Comparison of ENCODE assay signal across 22 mouse cellular contexts in genomic region chr9:49178561-49178960, GRCm38 (mm10).
DNase-seq lines count a peak whose midpoint lies in the region; ATAC-seq and TF ChIP-seq lines count a peak whose summit lies in the region.
"Had no signal": no experiment of that assay in that cellular context is flagged by ENCODE, and none has a peak within 500 bp of the region (broad histone marks: within the 10 kb centered on the region; RNA-seq: fewer than 3 reads in every experiment).

No protein-coding gene starts in this region.

- H3K4me3 ChIP-seq in heart, embryonic 11.5 days (ENCODE audit: low read depth, low read length): no peak overlapping the region
- H3K4me3 ChIP-seq in forebrain, postnatal 0 days (ENCODE audit: low read depth, low read length): no peak overlapping the region
- H3K4me3 ChIP-seq in kidney, adult 2 months (ENCODE audit: insufficient read depth, low read depth, low read length): no peak overlapping the region
- H3K4me3 ChIP-seq: forebrain, embryonic 10.5 days; heart, embryonic 15.5 days; hindbrain, embryonic 15.5 days; limb, embryonic 12.5 days; midbrain, embryonic 15.5 days; neural tube, embryonic 12.5 days had no signal

- no peak for TF ChIP-seq CTCF in forebrain, postnatal 0 days (IDR thresholded peaks at IDR 0.05; ENCODE audit: low read depth)
- no peak for TF ChIP-seq CTCF in kidney, adult 2 months (conservative IDR thresholded peaks at IDR 0.05; ENCODE audit: insufficient read depth, insufficient read length, low read depth, low read length)

- TF ChIP-seq POLR2A in kidney, adult 2 months (IDR thresholded peaks at IDR 0.05; ENCODE audit: low read depth, low read length): no peak

- no peaks in the 10 kb centered on the region for H3K27me3 ChIP-seq in heart, embryonic 11.5 days (ENCODE audit: control insufficient read depth, insufficient read depth, low read length)
- no peaks in the 10 kb centered on the region for H3K27me3 ChIP-seq in forebrain, postnatal 0 days (ENCODE audit: insufficient read depth, low read length)
- no peaks in the 10 kb centered on the region; the same call in 1 of the 2 replicates for H3K27me3 ChIP-seq in kidney, adult 2 months (replicated peaks; ENCODE audit: control insufficient read depth, insufficient read depth, low read length)
- H3K27me3 ChIP-seq: heart, embryonic 15.5 days; hindbrain, embryonic 15.5 days; limb, embryonic 12.5 days; midbrain, embryonic 15.5 days; neural tube, embryonic 12.5 days had no signal

- DNase-seq in heart, adult 9 months (ENCODE audit: low spot score in 2 of 2): peak; percentile 7 to 13
- DNase-seq in cerebellum, adult 18-20 months: peak; percentile 73 to 86
- peak; percentile 76 to 88 for DNase-seq in cerebellum, postnatal 14 days
- DNase-seq in retina, postnatal 7 days (ENCODE audit: low read depth, low spot score): peak; percentile 20
- DNase-seq in forebrain, postnatal 0 days: no peak
- no peak for DNase-seq in kidney, adult 2 months
- DNase-seq: adrenal gland, postnatal 14 days; B cell, adult 2 months; kidney, postnatal 25 days; liver, postnatal 0 days had no signal

- H3K27ac ChIP-seq in heart, embryonic 11.5 days (ENCODE audit: low read depth, low read length): no peak overlapping the region
- no peak overlapping the region for H3K27ac ChIP-seq in forebrain, postnatal 0 days (ENCODE audit: low read depth, low read length)
- H3K27ac ChIP-seq in kidney, adult 2 months (ENCODE audit: insufficient read depth, low read depth, low read length): no peak overlapping the region
- H3K27ac ChIP-seq: forebrain, embryonic 10.5 days; heart, embryonic 15.5 days; hindbrain, embryonic 15.5 days; limb, embryonic 12.5 days; macrophage; midbrain, embryonic 15.5 days; neural tube, embryonic 12.5 days had no signal

- ATAC-seq in heart, embryonic 11.5 days (replicated peaks; ENCODE audit: insufficient number of reproducible peaks, low FRiP score, low TSS enrichment): no peak
- ATAC-seq in forebrain, postnatal 0 days: no peak
- ATAC-seq: activated CD4-positive, CD25-positive, alpha-beta regulatory T cell, adult 4 months; liver, postnatal 0 days; lung, postnatal 0 days; midbrain, embryonic 15.5 days had no signal

- H3K4me2 ChIP-seq in heart, embryonic 11.5 days: no peak overlapping the region
- no peak overlapping the region for H3K4me2 ChIP-seq in forebrain, postnatal 0 days (ENCODE audit: low read depth)
- H3K4me2 ChIP-seq: heart, embryonic 15.5 days; hindbrain, embryonic 15.5 days; limb, embryonic 12.5 days; liver, embryonic 11.5 days; midbrain, embryonic 15.5 days; neural tube, embryonic 12.5 days had no signal

- H3K9me3 ChIP-seq in heart, embryonic 11.5 days (replicated peaks; ENCODE audit: control insufficient read depth, low read length): no peaks in the 10 kb centered on the region
- H3K9me3 ChIP-seq in forebrain, postnatal 0 days (ENCODE audit: low read length): no peaks in the 10 kb centered on the region
- H3K9me3 ChIP-seq: forebrain, embryonic 10.5 days; G1E; heart, embryonic 15.5 days; hindbrain, embryonic 15.5 days; limb, embryonic 12.5 days; midbrain, embryonic 15.5 days; neural tube, embryonic 12.5 days had no signal

- no peaks in the 10 kb centered on the region for H3K4me1 ChIP-seq in heart, embryonic 11.5 days (ENCODE audit: control insufficient read depth, insufficient read depth, low read length)
- H3K4me1 ChIP-seq in forebrain, postnatal 0 days (ENCODE audit: insufficient read depth): no peaks in the 10 kb centered on the region
- no peaks in the 10 kb centered on the region for H3K4me1 ChIP-seq in kidney, adult 2 months (ENCODE audit: control insufficient read depth, insufficient read depth, low read length)
- H3K4me1 ChIP-seq: forebrain, embryonic 10.5 days; heart, embryonic 15.5 days; hindbrain, embryonic 15.5 days; limb, embryonic 12.5 days; midbrain, embryonic 15.5 days; neural tube, embryonic 12.5 days had no signal

- H3K36me3 ChIP-seq in heart, embryonic 11.5 days (ENCODE audit: control insufficient read depth, insufficient read depth, low read length): no peaks in the 10 kb centered on the region
- no peaks in the 10 kb centered on the region for H3K36me3 ChIP-seq in forebrain, postnatal 0 days (ENCODE audit: insufficient read depth)
- H3K36me3 ChIP-seq in kidney, adult 2 months (ENCODE audit: control insufficient read depth, insufficient read depth, low read length): no peaks in the 10 kb centered on the region
- H3K36me3 ChIP-seq: forebrain, embryonic 10.5 days; G1E; heart, embryonic 15.5 days; hindbrain, embryonic 15.5 days; limb, embryonic 12.5 days; midbrain, embryonic 15.5 days; neural tube, embryonic 12.5 days had no signal

- 61% methylated on average over 6 of the region's 6 CpGs for WGBS in heart, embryonic 11.5 days (ENCODE audit: insufficient replicate concordance)
- 79% methylated on average over 6 of the region's 6 CpGs for WGBS in forebrain, postnatal 0 days
- 79% methylated on average over 6 of the region's 6 CpGs for WGBS in kidney, adult 2 months

- H3K9ac ChIP-seq in heart, embryonic 11.5 days (ENCODE audit: low read depth, low read length): no peak overlapping the region
- H3K9ac ChIP-seq in forebrain, postnatal 0 days: no peak overlapping the region
- H3K9ac ChIP-seq: heart, embryonic 15.5 days; hindbrain, embryonic 15.5 days; limb, embryonic 12.5 days; liver, postnatal 0 days; midbrain, embryonic 15.5 days; neural tube, embryonic 12.5 days had no signal

Comparison
In these comparisons a context has a peak if more than half of its experiments do, and no peak if none do; other contexts are left out.
1. DNase-seq: peak in heart, adult 9 months (2 of 2), cerebellum, adult 18-20 months (2 of 2), cerebellum, postnatal 14 days (2 of 2) and retina, postnatal 7 days (single experiment); none in forebrain, postnatal 0 days (single experiment) and kidney, adult 2 months (single experiment).